Mouse (Mus musculus) ovary, adult 10 weeks (tissue): ENCODE measurements around the gene Uso1. TPM values are rescaled to one million over a fixed set of nuclear protein-coding genes. Genes with fewer than 3 reads are reported as not detected.

ENCODE experiments used
- polyA plus RNA-seq: library from polyadenylated mRNA; stranded (reverse); fragments of 350-450 nt; fragmentation: Illumina TruSeq; extraction: RNeasy Lipid Tissue Mini Kit (QIAGEN cat#74804); gene quantifications from one replicate; pipeline ENCODE4 v1.2.3, GENCODE M21; 2014

Uso1 gene
- 144 TPM for polyA plus RNA-seq

GRCm38 (mm10) chr5:92137239-92138046, at the start of gene Uso1:
Uso1 (plus strand) TSS chr5:92137938.

DNA sequence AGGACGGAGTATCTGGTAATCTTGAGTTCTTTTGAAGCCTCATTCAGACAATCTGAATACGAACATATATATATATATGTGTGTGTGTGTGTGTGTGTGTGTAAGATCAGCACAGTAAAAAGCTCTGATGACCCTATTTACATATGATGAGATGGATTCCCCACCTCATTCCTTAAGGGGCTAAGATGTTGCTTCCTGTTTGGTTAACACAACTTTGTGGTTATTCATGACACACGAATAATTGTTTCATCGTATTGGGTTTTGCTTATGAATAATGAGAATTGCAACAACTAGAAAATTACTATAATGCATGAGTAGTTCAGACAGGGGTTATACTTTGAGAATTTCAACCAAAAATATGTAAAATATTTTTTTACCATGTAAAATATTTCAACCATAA, 77.6 kb downstream of the Uso1 start, which contains the start of gene U90926:
U90926 (minus strand) TSS at position 101 of the 400 bp plus-strand sequence.

Other genes with a start within 250 kb of the Uso1 start
- gene Rchy1, start 174.9 kb upstream of the Uso1 start, polyA plus RNA-seq, result 93.6 TPM
- not detected for gene Odaph, start 150.5 kb upstream of the Uso1 start, polyA plus RNA-seq
- gene Cdkl2, start 94.1 kb upstream of the Uso1 start, polyA plus RNA-seq, result 12.3 TPM
- 380 TPM for gene G3bp2, start 54.2 kb upstream of the Uso1 start, polyA plus RNA-seq
- not detected for gene U90926, start 77.5 kb downstream of the Uso1 start, polyA plus RNA-seq
- gene Ppef2, start 118.3 kb downstream of the Uso1 start, polyA plus RNA-seq, result 0.51 TPM
- gene Naaa, start 140.2 kb downstream of the Uso1 start, polyA plus RNA-seq, result 15.6 TPM
- 25.8 TPM for gene Sdad1, start 172.5 kb downstream of the Uso1 start, polyA plus RNA-seq
- gene Cxcl9, start 190.1 kb downstream of the Uso1 start, polyA plus RNA-seq, result 5.1 TPM
- gene Art3, start 193.9 kb downstream of the Uso1 start, polyA plus RNA-seq, result 18.2 TPM
- gene Cxcl10, start 211.0 kb downstream of the Uso1 start, polyA plus RNA-seq, result 4.5 TPM